Mouse (Mus musculus): ENCODE measurements around the gene Ephx4.

Ephx4 gene

GRCm38 (mm10) chr5:107434001-107434400 lies 31.5 kb downstream of the Ephx4 start:
- DNase-seq (ENCODE audit: low spot score in 2 of 2), result no peak

GRCm38 (mm10) chr5:107436185-107436584 lies 33.6 kb downstream of the Ephx4 start:
- no peak for DNase-seq (ENCODE audit: low spot score in 2 of 2)

GRCm38 (mm10) chr5:107436587-107437209 lies 34.2 kb downstream of the Ephx4 start:
- no peak for DNase-seq (ENCODE audit: low spot score in 2 of 2)

GRCm38 (mm10) chr5:107437464-107438281 lies 35.1 kb downstream of the Ephx4 start, which contains the start of gene Btbd8:
Gene Btbd8, plus strand, starts transcription at chr5:107437997.
- DNase-seq (ENCODE audit: low spot score in 2 of 2), result peak; percentile 92 to 95

GRCm38 (mm10) chr5:107438353-107438752 lies 35.8 kb downstream of the Ephx4 start:
- DNase-seq (ENCODE audit: low spot score in 2 of 2), result no peak

GRCm38 (mm10) chr5:107441881-107442280 lies 39.3 kb downstream of the Ephx4 start:
- no peak for DNase-seq (ENCODE audit: low spot score in 2 of 2)

GRCm38 (mm10) chr5:107444251-107444650 lies 41.7 kb downstream of the Ephx4 start:
- no peak for DNase-seq (ENCODE audit: low spot score in 2 of 2)

- DNase-seq (ENCODE audit: low spot score in 2 of 2), result no peak
These were observed 45.4 kb downstream of the Ephx4 start for GRCm38 (mm10) chr5:107447977-107448376.

- no peak for DNase-seq (ENCODE audit: low spot score in 2 of 2)
These were observed 46.2 kb downstream of the Ephx4 start for GRCm38 (mm10) chr5:107448784-107449183.

GRCm38 (mm10) chr5:107449620-107450019 lies 47.1 kb downstream of the Ephx4 start:
- no peak for DNase-seq (ENCODE audit: low spot score in 2 of 2)

- DNase-seq (ENCODE audit: low spot score in 2 of 2), result no peak
These were observed 47.8 kb downstream of the Ephx4 start for GRCm38 (mm10) chr5:107450299-107450698.

- no peak for DNase-seq (ENCODE audit: low spot score in 2 of 2)
These were observed 59.9 kb downstream of the Ephx4 start for GRCm38 (mm10) chr5:107462147-107463076.

- DNase-seq (ENCODE audit: low spot score in 2 of 2), result no peak
These were observed 64.0 kb downstream of the Ephx4 start for GRCm38 (mm10) chr5:107466501-107466900.

- DNase-seq (ENCODE audit: low spot score in 2 of 2), result no peak
These were observed 64.6 kb downstream of the Ephx4 start for GRCm38 (mm10) chr5:107467098-107467497.

- no peak for DNase-seq (ENCODE audit: low spot score in 2 of 2)
These were observed 68.2 kb downstream of the Ephx4 start for GRCm38 (mm10) chr5:107470600-107471329.
